8 mouse cellular contexts compared by ENCODE assay signal in the genomic region with DNA sequence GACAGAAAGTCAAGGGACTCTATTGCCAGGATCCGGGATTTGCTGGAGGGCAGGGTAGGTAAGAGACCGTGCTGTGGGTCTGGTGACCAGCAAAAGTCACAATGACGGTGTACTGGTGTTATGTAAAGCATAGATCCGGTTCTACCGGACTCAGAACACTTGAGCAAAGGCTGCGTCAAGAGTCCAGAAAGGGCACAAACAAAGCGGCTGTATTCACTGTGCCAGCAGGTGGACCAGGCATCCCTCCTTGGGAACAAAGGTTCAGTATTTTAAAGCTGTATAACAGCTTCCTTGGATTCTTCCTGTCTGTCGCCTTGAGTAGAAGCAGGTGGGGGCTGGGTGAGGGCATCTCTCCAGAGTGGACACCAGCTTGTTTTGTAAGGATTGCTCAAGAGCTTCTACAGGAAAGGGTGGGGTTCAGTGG. TPM values are rescaled to one million over a fixed set of nuclear protein-coding genes. Genes with fewer than 3 reads are reported as not detected.
DNase-seq lines count a peak whose midpoint lies in the region; ATAC-seq and TF ChIP-seq lines count a peak whose summit lies in the region.

No protein-coding gene starts in this region.

- H3K4me2 ChIP-seq in heart, postnatal 0 days (ENCODE audit: low read depth, low read length), result no peak overlapping the region
- no peak overlapping the region; the same call in 1 of the 2 replicates for H3K4me2 ChIP-seq in liver, embryonic 11.5 days
- H3K4me2 ChIP-seq in stomach, embryonic 15.5 days, result no peak overlapping the region

- H3K27ac ChIP-seq in testis, adult 2 months (ENCODE audit: control insufficient read depth, insufficient read depth, low read depth, low read length), result 0 out of 2 replicates have a peak overlapping the region, but pooled peaks have one; percentile 29
- H3K27ac ChIP-seq in heart, postnatal 0 days (ENCODE audit: low read depth), result peak overlapping the region; percentile 65
- H3K27ac ChIP-seq in liver, embryonic 11.5 days (ENCODE audit: low read depth, low read length), result peak overlapping the region; percentile 68
- H3K27ac ChIP-seq in stomach, embryonic 15.5 days, result peak overlapping the region; percentile 69

- H3K9ac ChIP-seq in heart, postnatal 0 days (replicated peaks; ENCODE audit: low read depth, low read length), result no peak overlapping the region
- no peak overlapping the region for H3K9ac ChIP-seq in liver, embryonic 11.5 days (ENCODE audit: low read depth, low read length)
- no peak overlapping the region for H3K9ac ChIP-seq in stomach, embryonic 15.5 days

- ATAC-seq in heart, postnatal 0 days (ENCODE audit: insufficient read depth, low read depth), result peak; percentile 40; the same call in 1 of the 2 replicates
- ATAC-seq in liver, embryonic 11.5 days (replicated peaks; ENCODE audit: low FRiP score), result 0 out of 2 replicates have a peak, but pooled peaks have one; percentile 15
- ATAC-seq in stomach, embryonic 15.5 days (ENCODE audit: insufficient read depth, low FRiP score, low read depth), result peak; percentile 50; the same call in 1 of the 2 replicates
- no peak for ATAC-seq in frontal cortex, adult (ENCODE audit: low TSS enrichment)

- DNase-seq in testis, postnatal 14 days (ENCODE audit: low spot score), result no peak
- no peak for DNase-seq in heart, postnatal 0 days (ENCODE audit: low spot score)
- no peak for DNase-seq in liver, embryonic 11.5 days (ENCODE audit: low spot score)
- DNase-seq in left cerebral cortex, postnatal 25 days (ENCODE audit: low spot score in 2 of 2), result no peak
- no peak for DNase-seq in left cerebral cortex, postnatal 36 days (ENCODE audit: low spot score in 2 of 2)

- H3K4me1 ChIP-seq in testis, adult 2 months (ENCODE audit: control insufficient read depth, insufficient read depth, low read length), result peaks cover 2% of the 10 kb centered on the region
- no peaks in the 10 kb centered on the region for H3K4me1 ChIP-seq in heart, postnatal 0 days (ENCODE audit: control insufficient read depth, insufficient read depth)
- H3K4me1 ChIP-seq in liver, embryonic 11.5 days (replicated peaks; ENCODE audit: control insufficient read depth, insufficient read depth, low read length), result peaks cover 14% of the 10 kb centered on the region; the same call in 1 of the 2 replicates
- peaks cover 3% of the 10 kb centered on the region; the same call in 1 of the 2 replicates for H3K4me1 ChIP-seq in stomach, embryonic 15.5 days

- H3K4me3 ChIP-seq in testis, adult 2 months (ENCODE audit: control insufficient read depth, low read depth, low read length), result no peak overlapping the region
- H3K4me3 ChIP-seq in heart, postnatal 0 days (ENCODE audit: low read depth, low read length), result no peak overlapping the region
- no peak overlapping the region for H3K4me3 ChIP-seq in liver, embryonic 11.5 days (ENCODE audit: low read depth, low read length)
- no peak overlapping the region for H3K4me3 ChIP-seq in stomach, embryonic 15.5 days (replicated peaks)

- no peaks in the 10 kb centered on the region for H3K36me3 ChIP-seq in testis, adult 2 months (ENCODE audit: control insufficient read depth, insufficient read depth, low read length)
- no peaks in the 10 kb centered on the region for H3K36me3 ChIP-seq in heart, postnatal 0 days (replicated peaks; ENCODE audit: control insufficient read depth, insufficient read depth, low read length)
- H3K36me3 ChIP-seq in liver, embryonic 11.5 days (ENCODE audit: control insufficient read depth, insufficient read depth, low read length), result no peaks in the 10 kb centered on the region
- no peaks in the 10 kb centered on the region for H3K36me3 ChIP-seq in stomach, embryonic 15.5 days

- H3K27me3 ChIP-seq in testis, adult 2 months (ENCODE audit: control insufficient read depth, insufficient read depth, low read length), result no peaks in the 10 kb centered on the region
- H3K27me3 ChIP-seq in heart, postnatal 0 days (ENCODE audit: control insufficient read depth, insufficient read depth, low read length), result no peaks in the 10 kb centered on the region
- H3K27me3 ChIP-seq in liver, embryonic 11.5 days (replicated peaks; ENCODE audit: control insufficient read depth, insufficient read depth, low read length), result no peaks in the 10 kb centered on the region
- H3K27me3 ChIP-seq in stomach, embryonic 15.5 days (replicated peaks), result no peaks in the 10 kb centered on the region

- no peak for TF ChIP-seq POLR2A in testis, adult 2 months (IDR thresholded peaks at IDR 0.05; ENCODE audit: control insufficient read depth, low read depth, low read length)

- TF ChIP-seq EP300 in heart, postnatal 0 days (IDR thresholded peaks at IDR 0.05; ENCODE audit: low read depth), result no peak

- intact Hi-C loops in left cerebral cortex, postnatal 25 days (cut with DNase I), result no loop called here
- intact Hi-C loops in left cerebral cortex, postnatal 36 days (cut with DNase I), result no loop called here

- no peak for TF ChIP-seq CTCF in testis, adult 2 months (IDR thresholded peaks at IDR 0.05; ENCODE audit: control insufficient read depth, insufficient read depth, insufficient replicate concordance, low read depth, low read length)
- no peak for TF ChIP-seq CTCF in heart, postnatal 0 days (IDR thresholded peaks at IDR 0.05; ENCODE audit: low read depth)

- WGBS in heart, postnatal 0 days, result 66% methylated on average over 8 of the region's 8 CpGs
- WGBS in liver, embryonic 11.5 days, result 57% methylated on average over 8 of the region's 8 CpGs
- 61% methylated on average over 8 of the region's 8 CpGs for WGBS in stomach, embryonic 15.5 days

- H3K9me3 ChIP-seq in heart, postnatal 0 days (replicated peaks; ENCODE audit: control insufficient read depth, low read length), result no peaks in the 10 kb centered on the region
- H3K9me3 ChIP-seq in liver, embryonic 11.5 days (ENCODE audit: control insufficient read depth, low read length), result no peaks in the 10 kb centered on the region
- H3K9me3 ChIP-seq in stomach, embryonic 15.5 days, result no peaks in the 10 kb centered on the region

RNA-seq across cellular contexts. Expression of gene Rassf3, which starts 22.3 kb away (rescaled TPM):
- 2.0 and 2.1 TPM in 2 replicates for polyA plus RNA-seq in testis, adult 2 months (2012; rRNA removed)
- total RNA-seq in heart, postnatal 0 days (2014; rRNA removed; ENCODE audit: low replicate concordance), result 27.9 and 32.3 TPM in 2 replicates
- polyA plus RNA-seq in heart, postnatal 0 days (2015; fragmentation: Nextera tagmentation; extraction: Ambion mirVana), result 22.0 and 23.4 TPM in 2 replicates
- 14.0 and 15.4 TPM in 2 replicates for polyA plus RNA-seq in liver, embryonic 11.5 days (2014; fragmentation: Nextera tagmentation; extraction: Ambion mirVana)
- 22.4 and 25.7 TPM in 2 replicates for polyA plus RNA-seq in stomach, embryonic 15.5 days (2015; fragmentation: Nextera tagmentation; extraction: Ambion mirVana)
- 10 to 100 TPM; 30.4 to 37.3 TPM for total RNA-seq in left cerebral cortex, postnatal 25 days (2021)
- 10 to 100 TPM; 30.8 to 47.3 TPM for total RNA-seq in left cerebral cortex, postnatal 36 days (2021)
